Mouse (Mus musculus) frontal cortex, adult 2 months (tissue): ENCODE results near the gene Zfp966. TPM values are rescaled to one million over a fixed set of nuclear protein-coding genes. Genes with fewer than 3 reads are reported as not detected.
"Not testable (repeated sequence)": the region's sequence is repeated elsewhere in the genome, so short reads cannot be mapped to it uniquely, and the experiment has no call there.

Experiments used
- DNase-seq, 2 experiments: peaks; one replicate each; pipeline ENCODE4 v3.0.0; 2022; ENCODE audit warnings: low spot score in 1 of 2; ENCODE audit errors: extremely low spot score in 1 of 2
- polyA plus RNA-seq: library from polyadenylated mRNA; depleted of rRNA; stranded (reverse); fragments of >200 nt; gene quantifications from 2 replicates; pipeline ENCODE4 v1.2.3, GENCODE M21; 2012; rRNA removed

Gene Zfp966
- polyA plus RNA-seq: 3.8 and 5.5 TPM in 2 replicates

- not testable (repeated sequence) for DNase-seq
Observed at GRCm38 (mm10) chr2:175931000-175931399, at the start of gene Zfp966. Zfp966 (minus strand) TSS chr2:175931100.

GRCm38 (mm10) chr2:175965031-175965430 is 34.1 kb upstream of the Zfp966 start, which contains the start of gene Gm2026:
Gm2026 (plus strand) TSS chr2:175965331.
- DNase-seq: not testable (repeated sequence)

- not testable (repeated sequence) for DNase-seq
Observed at GRCm38 (mm10) chr2:175869024-175869423, 61.9 kb downstream of the Zfp966 start, which contains the start of gene Gm6710. Gm6710 (plus strand) TSS chr2:175869219.

Other genes with a start within 250 kb of the Zfp966 start
- not detected in 2 replicates for gene Zfp969, start 227.5 kb downstream of the Zfp966 start, polyA plus RNA-seq
- gene Gm2007, start 189.6 kb downstream of the Zfp966 start, polyA plus RNA-seq: not detected in 2 replicates
- gene Gm14288, start 130.0 kb downstream of the Zfp966 start, polyA plus RNA-seq: 6.7 and 7.2 TPM in 2 replicates
- 7.3 and 8.9 TPM in 2 replicates for gene Gm6710, start 61.9 kb downstream of the Zfp966 start, polyA plus RNA-seq
- 12.8 and 15.9 TPM in 2 replicates for gene Gm2026, start 34.2 kb upstream of the Zfp966 start, polyA plus RNA-seq
- 1.1 and 10.7 TPM in 2 replicates for gene Gm2004, start 218.7 kb upstream of the Zfp966 start, polyA plus RNA-seq